24 mouse cellular contexts compared by ENCODE assay signal in the genomic region with DNA sequence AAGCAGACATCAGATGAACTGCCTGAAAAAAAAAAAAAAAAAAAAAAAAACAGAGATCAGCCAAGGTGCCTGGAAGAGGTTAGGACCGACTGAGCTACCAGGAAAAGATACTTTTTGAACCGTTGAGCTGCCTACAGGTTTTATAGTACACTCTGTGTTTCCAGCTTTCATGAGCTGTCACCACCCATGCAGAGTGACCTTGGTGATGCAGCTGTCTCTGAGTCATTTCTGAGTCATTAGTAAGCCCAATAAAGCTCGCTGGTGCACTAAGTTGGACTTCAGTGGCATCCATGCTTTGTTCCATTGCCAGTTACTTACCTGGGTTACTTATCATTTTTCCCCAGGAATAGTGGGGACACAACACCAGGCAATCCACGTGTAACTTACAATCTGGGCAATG.
DNase-seq lines count a peak whose midpoint lies in the region; ATAC-seq lines count a peak whose summit lies in the region.
"Had no signal": no experiment of that assay in that cellular context is flagged by ENCODE, and none has a peak within 500 bp of the region (broad histone marks: within the 10 kb centered on the region; RNA-seq: fewer than 3 reads in every experiment).

No protein-coding gene starts in this region.

- peaks cover 14% of the 10 kb centered on the region for H3K4me1 ChIP-seq in heart, embryonic 12.5 days (replicated peaks)
- H3K4me1 ChIP-seq in embryonic facial prominence, embryonic 10.5 days, result no peaks in the 10 kb centered on the region
- H3K4me1 ChIP-seq in midbrain, embryonic 15.5 days, result no peaks in the 10 kb centered on the region
- H3K4me1 ChIP-seq: forebrain, embryonic 13.5 days; liver, embryonic 13.5 days; midbrain, embryonic 12.5 days had no signal

- peak; percentile 42 for DNase-seq in heart, adult 11 months
- peak; percentile 27 for DNase-seq in 416B (ENCODE audit: low read depth)
- DNase-seq in adrenal gland, adult 2 months, result peak; percentile 69
- DNase-seq in brain, adult 2 months (ENCODE audit: low read depth, low spot score), result peak; percentile 87
- DNase-seq in embryonic facial prominence, embryonic 10.5 days (ENCODE audit: low spot score), result no peak
- DNase-seq in urinary bladder, adult 2 months (ENCODE audit: low spot score), result no peak
- DNase-seq: cerebellum, adult 11 months; cerebellum, postnatal 10 days; gastrocnemius, postnatal 10 days; heart, postnatal 14 days; kidney, adult 18-20 months; kidney, postnatal 10 days; liver, embryonic 13.5 days; lung, adult 2 months; lung, postnatal 14 days; right cerebral cortex, postnatal 25 days; thymus, postnatal 14 days had no signal

- H3K9ac ChIP-seq in heart, embryonic 12.5 days, result no peak overlapping the region
- no peak overlapping the region for H3K9ac ChIP-seq in midbrain, embryonic 15.5 days
- H3K9ac ChIP-seq: embryonic facial prominence, embryonic 13.5 days; forebrain, embryonic 13.5 days; heart, embryonic 13.5 days; limb, embryonic 12.5 days; liver, embryonic 13.5 days; midbrain, embryonic 12.5 days had no signal

- no peak overlapping the region for H3K27ac ChIP-seq in heart, embryonic 12.5 days (ENCODE audit: poor library complexity, severe bottlenecking)
- H3K27ac ChIP-seq in embryonic facial prominence, embryonic 10.5 days (replicated peaks), result no peak overlapping the region
- no peak overlapping the region for H3K27ac ChIP-seq in midbrain, embryonic 15.5 days
- H3K27ac ChIP-seq: embryonic facial prominence, embryonic 13.5 days; forebrain, embryonic 13.5 days; heart, embryonic 13.5 days; limb, embryonic 12.5 days; liver, embryonic 13.5 days; midbrain, embryonic 12.5 days had no signal

- H3K36me3 ChIP-seq in heart, embryonic 12.5 days, result no peaks in the 10 kb centered on the region
- no peaks in the 10 kb centered on the region for H3K36me3 ChIP-seq in embryonic facial prominence, embryonic 10.5 days (replicated peaks)
- H3K36me3 ChIP-seq in midbrain, embryonic 15.5 days (replicated peaks), result no peaks in the 10 kb centered on the region
- H3K36me3 ChIP-seq: embryonic facial prominence, embryonic 13.5 days; heart, embryonic 13.5 days; limb, embryonic 12.5 days; liver, embryonic 13.5 days; midbrain, embryonic 12.5 days had no signal

- no peaks in the 10 kb centered on the region for H3K9me3 ChIP-seq in heart, embryonic 12.5 days (replicated peaks)
- no peaks in the 10 kb centered on the region for H3K9me3 ChIP-seq in embryonic facial prominence, embryonic 10.5 days
- no peaks in the 10 kb centered on the region for H3K9me3 ChIP-seq in midbrain, embryonic 15.5 days
- H3K9me3 ChIP-seq: embryonic facial prominence, embryonic 13.5 days; forebrain, embryonic 13.5 days; heart, embryonic 13.5 days; limb, embryonic 12.5 days; liver, embryonic 13.5 days; midbrain, embryonic 12.5 days had no signal

- no peak for ATAC-seq in heart, embryonic 12.5 days (ENCODE audit: insufficient number of reproducible peaks, low FRiP score)
- no peak for ATAC-seq in midbrain, embryonic 15.5 days (replicated peaks)
- ATAC-seq: forebrain, embryonic 13.5 days had no signal

- no peaks in the 10 kb centered on the region for H3K27me3 ChIP-seq in heart, embryonic 12.5 days (replicated peaks)
- H3K27me3 ChIP-seq in embryonic facial prominence, embryonic 10.5 days (replicated peaks; ENCODE audit: low read depth, poor library complexity, severe bottlenecking), result no peaks in the 10 kb centered on the region
- H3K27me3 ChIP-seq in midbrain, embryonic 15.5 days (replicated peaks), result no peaks in the 10 kb centered on the region
- H3K27me3 ChIP-seq: embryonic facial prominence, embryonic 13.5 days; forebrain, embryonic 13.5 days; heart, embryonic 13.5 days; limb, embryonic 12.5 days; liver, embryonic 13.5 days; midbrain, embryonic 12.5 days had no signal

- no peak overlapping the region for H3K4me2 ChIP-seq in heart, embryonic 12.5 days
- no peak overlapping the region for H3K4me2 ChIP-seq in midbrain, embryonic 15.5 days
- H3K4me2 ChIP-seq: embryonic facial prominence, embryonic 13.5 days; forebrain, embryonic 13.5 days; heart, embryonic 13.5 days; limb, embryonic 12.5 days; liver, embryonic 13.5 days; midbrain, embryonic 12.5 days had no signal

- WGBS in heart, embryonic 12.5 days, result 51% methylated on average over 4 of the region's 4 CpGs
- 81% methylated on average over 4 of the region's 4 CpGs for WGBS in embryonic facial prominence, embryonic 10.5 days
- 79% methylated on average over 4 of the region's 4 CpGs for WGBS in midbrain, embryonic 15.5 days

- no peak overlapping the region for H3K4me3 ChIP-seq in heart, embryonic 12.5 days
- H3K4me3 ChIP-seq in embryonic facial prominence, embryonic 10.5 days, result no peak overlapping the region
- H3K4me3 ChIP-seq in midbrain, embryonic 15.5 days, result no peak overlapping the region
- H3K4me3 ChIP-seq: embryonic facial prominence, embryonic 13.5 days; forebrain, embryonic 13.5 days; heart, embryonic 13.5 days; limb, embryonic 12.5 days; liver, embryonic 13.5 days; midbrain, embryonic 12.5 days had no signal

Comparison
In these comparisons a context has a peak if more than half of its experiments do, and no peak if none do; other contexts are left out.
1. DNase-seq: peak in heart, adult 11 months (single experiment), 416B (single experiment), adrenal gland, adult 2 months (single experiment) and brain, adult 2 months (single experiment); none in embryonic facial prominence, embryonic 10.5 days (single experiment) and urinary bladder, adult 2 months (single experiment).